Mouse (Mus musculus) MEL (cell line): Measurements from ENCODE around the gene Cdyl. TPM values are rescaled to one million over a fixed set of nuclear protein-coding genes. Genes with fewer than 3 reads are reported as not detected.

Experiments used
- DNase-seq: peaks from one replicate; pipeline ENCODE4 v3.0.0; 2011; ENCODE audit warnings: low read depth, low spot score
- H3K27ac ChIP-seq: 2 replicates; pipeline ENCODE4 v1.5.1; 2012; ENCODE audit warnings: low read depth, mild to moderate bottlenecking, control low read depth, low read length, moderate library complexity; ENCODE audit not compliant: control insufficient read depth
- H3K27me3 ChIP-seq, 2 experiments: fragments of 150-350 bp in 1 of 2; sonication (generic) in 1 of 2; 2 replicates each; pipeline ENCODE4 v1.6.1; 2012; ENCODE audit warnings: low read length in 2 of 2, mild to moderate bottlenecking in 2 of 2, improper control_type of control experiment in 1 of 2, moderate library complexity in 1 of 2; ENCODE audit not compliant: insufficient read depth in 2 of 2, control insufficient read depth in 1 of 2
- H3K36me3 ChIP-seq, 2 experiments: 2 replicates each; pipeline ENCODE4 v1.6.1; 2012 to 2014; ENCODE audit warnings: low read length in 2 of 2, improper control_type of control experiment in 1 of 2, inconsistent platforms in 1 of 2, mild to moderate bottlenecking in 1 of 2; ENCODE audit not compliant: insufficient read depth in 2 of 2, control insufficient read depth in 1 of 2
- H3K4me1 ChIP-seq, 2 experiments: fragments of 150-350 bp in 1 of 2; sonication (generic) in 1 of 2; 2 replicates each; pipeline ENCODE4 v1.6.1; 2012; ENCODE audit warnings: low read length in 2 of 2, improper control_type of control experiment in 1 of 2, mild to moderate bottlenecking in 1 of 2; ENCODE audit not compliant: insufficient read depth in 2 of 2, control insufficient read depth in 1 of 2
- H3K4me3 ChIP-seq, 2 experiments: fragments of 150-350 bp in 1 of 2; sonication (generic) in 1 of 2; 2 replicates each; pipeline ENCODE4 v1.5.1; 2012; ENCODE audit warnings: low read depth in 2 of 2, low read length in 2 of 2, mild to moderate bottlenecking in 2 of 2, moderate library complexity in 2 of 2, control low read depth in 1 of 2, improper control_type of control experiment in 1 of 2; ENCODE audit not compliant: control insufficient read depth in 1 of 2, insufficient read depth in 1 of 2
- H3K79me2 ChIP-seq: 2 replicates; pipeline ENCODE4 v1.6.1; 2012; ENCODE audit warnings: mild to moderate bottlenecking, low read length, moderate library complexity; ENCODE audit not compliant: control insufficient read depth, poor library complexity, insufficient read depth
- H3K9ac ChIP-seq: 2 replicates; pipeline ENCODE4 v1.6.1; 2012; ENCODE audit warnings: low read depth, mild to moderate bottlenecking, control low read depth, low read length, moderate library complexity; ENCODE audit not compliant: control insufficient read depth, poor library complexity, severe bottlenecking
- H3K9me3 ChIP-seq: fragments of 150-350 bp; sonication (generic); replicated peaks from 2 replicates; pipeline ENCODE4 v1.6.1; 2012; ENCODE audit warnings: mild to moderate bottlenecking, low read length, improper control_type of control experiment, moderate library complexity; ENCODE audit not compliant: insufficient read depth
- CTCF ChIP-seq, 3 experiments: IDR thresholded peaks in 2 of 3; conservative IDR thresholded peaks in 1 of 3; 2 replicates each; pipeline ENCODE4 v1.5.1; 2011 to 2012; ENCODE audit warnings: low read length in 3 of 3, low read depth in 2 of 3, mild to moderate bottlenecking in 2 of 3, improper control_type of control experiment in 1 of 3, inconsistent platforms in 1 of 3, mixed read lengths in 1 of 3, moderate library complexity in 1 of 3; ENCODE audit not compliant: control insufficient read depth in 1 of 3, insufficient read depth in 1 of 3, poor library complexity in 1 of 3, severe bottlenecking in 1 of 3
- E2F4 ChIP-seq: IDR thresholded peaks from 2 replicates; pipeline ENCODE4 v1.6.1; 2011; ENCODE audit warnings: low read depth, low read length, improper control_type of control experiment, borderline replicate concordance
- ELF1 ChIP-seq: IDR thresholded peaks from 2 replicates; pipeline ENCODE4 v1.6.1; 2014; ENCODE audit warnings: low read depth, mild to moderate bottlenecking, inconsistent platforms, low read length, improper control_type of control experiment, moderate library complexity
- EP300 ChIP-seq, 2 experiments: IDR thresholded peaks; 2 replicates each; pipeline ENCODE4 v1.6.1; 2011; ENCODE audit warnings: improper control_type of control experiment in 2 of 2, low read length in 2 of 2, low read depth in 1 of 2, mild to moderate bottlenecking in 1 of 2
- GATA1 ChIP-seq: IDR thresholded peaks from 2 replicates; pipeline ENCODE4 v1.6.1; 2011; ENCODE audit warnings: low read depth, low read length, improper control_type of control experiment
- MAFK ChIP-seq: IDR thresholded peaks from 2 replicates; pipeline ENCODE4 v1.6.1; 2011; ENCODE audit warnings: low read depth, mild to moderate bottlenecking, low read length, improper control_type of control experiment, borderline replicate concordance
- MAX ChIP-seq: IDR thresholded peaks from 2 replicates; pipeline ENCODE4 v1.6.1; 2011; ENCODE audit warnings: low read length, improper control_type of control experiment
- MAZ ChIP-seq: IDR thresholded peaks from 2 replicates; pipeline ENCODE4 v1.6.1; 2012; ENCODE audit warnings: low read depth, mild to moderate bottlenecking, inconsistent platforms, low read length, improper control_type of control experiment
- MYB ChIP-seq: IDR thresholded peaks from 2 replicates; pipeline ENCODE4 v1.6.1; 2011; ENCODE audit warnings: mild to moderate bottlenecking, low read depth, low read length, improper control_type of control experiment
- NRF1 ChIP-seq: IDR thresholded peaks from 2 replicates; pipeline ENCODE4 v1.6.1; 2014; ENCODE audit warnings: low read depth, mild to moderate bottlenecking, inconsistent platforms, low read length, improper control_type of control experiment, moderate library complexity; ENCODE audit not compliant: poor library complexity, insufficient read depth, severe bottlenecking
- POLR2AphosphoS2 ChIP-seq: IDR thresholded peaks from 2 replicates; pipeline ENCODE4 v1.6.1; 2011; ENCODE audit warnings: low read length, improper control_type of control experiment
- POLR2AphosphoS5 ChIP-seq: IDR thresholded peaks from 2 replicates; pipeline ENCODE4 v1.6.1; 2012; ENCODE audit warnings: low read depth, borderline replicate concordance, mild to moderate bottlenecking, inconsistent platforms, low read length, moderate library complexity, mixed read lengths
- RCOR1 ChIP-seq: IDR thresholded peaks from 2 replicates; pipeline ENCODE4 v1.6.1; 2012; ENCODE audit warnings: low read depth, mild to moderate bottlenecking, inconsistent platforms, low read length, improper control_type of control experiment
- SMC3 ChIP-seq: IDR thresholded peaks from 2 replicates; pipeline ENCODE4 v1.6.1; 2011; ENCODE audit warnings: low read depth, low read length, improper control_type of control experiment
- TAL1 ChIP-seq: IDR thresholded peaks from 2 replicates; pipeline ENCODE4 v1.6.1; 2012; ENCODE audit warnings: mild to moderate bottlenecking, inconsistent platforms, low read length, moderate library complexity, mixed read lengths
- TBP ChIP-seq: IDR thresholded peaks from 2 replicates; pipeline ENCODE4 v1.8.0; 2011; ENCODE audit warnings: low read depth, low read length, improper control_type of control experiment
- ZC3H11A ChIP-seq: IDR thresholded peaks from 2 replicates; pipeline ENCODE4 v1.6.1; 2012; ENCODE audit warnings: low read depth, mild to moderate bottlenecking, inconsistent platforms, low read length, improper control_type of control experiment
- polyA plus RNA-seq, 2 experiments: library from polyadenylated mRNA; stranded (reverse) in 1 of 2; unstranded in 1 of 2; fragments of >175 nt in 1 of 2; fragments of >200 nt in 1 of 2; gene quantifications; 2 replicates each; pipeline versions ENCODE4 v1.2.1 to v1.2.4; 2012; ENCODE audit warnings: low replicate concordance in 2 of 2, low read depth in 1 of 2; ENCODE audit not compliant: insufficient read length in 2 of 2, insufficient read depth in 1 of 2, missing spikeins in 1 of 2
- total RNA-seq: library from RNA; depleted of rRNA; stranded (reverse); fragments of 300-350 nt; gene quantifications from 2 replicates; pipeline ENCODE4 v1.2.3, GENCODE M21; 2012

The Cdyl gene
- total and polyA plus RNA-seq, 3 experiments = 8.9 to 32.2 TPM; not detected in 1

DNA sequence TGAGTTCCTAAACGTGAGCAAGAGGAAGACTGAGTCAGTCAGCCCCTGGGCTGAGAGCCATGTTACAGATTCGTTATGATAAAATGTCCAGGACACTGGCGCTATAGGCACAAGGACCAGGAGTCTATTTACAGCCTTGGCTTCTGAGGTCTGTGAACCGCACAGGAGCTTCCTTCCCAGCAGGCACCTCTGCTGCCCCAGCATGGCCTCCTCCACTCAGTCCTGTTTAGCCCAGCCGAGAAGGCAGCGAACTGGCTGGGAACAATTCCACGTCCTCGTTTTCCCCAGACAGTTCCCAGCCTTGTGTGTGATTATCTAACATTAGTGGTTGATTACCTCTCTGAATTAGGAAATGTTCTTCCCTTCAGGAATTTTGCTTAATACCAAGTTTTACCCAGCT is 201.3 kb downstream of the Cdyl start:
- TF ChIP-seq MAFK (no peak), MYB (no peak), CTCF (IDR thresholded peaks at IDR 0.05 in 2 of 3, conservative IDR thresholded peaks at IDR 0.05 in 1 of 3; ENCODE audit: control insufficient read depth in 1 of 3, insufficient read depth in 1 of 3, low read depth in 2 of 3, low read length in 3 of 3, poor library complexity in 1 of 3, severe bottlenecking in 1 of 3) (no peak), MAX (no peak), TBP (no peak)
- no peak overlapping the region for H3K27ac ChIP-seq
- DNase-seq = no peak
- no peak overlapping the region for H3K9ac ChIP-seq
- H3K36me3 ChIP-seq = peaks cover 0 to 9% of the 10 kb centered on the region in 2 experiments; a peak in 1 of 4 replicates
- no peaks in the 10 kb centered on the region for H3K9me3 ChIP-seq
- H3K4me3 ChIP-seq = no peak overlapping the region
- H3K79me2 ChIP-seq = no peaks in the 10 kb centered on the region
- H3K27me3 ChIP-seq = no peaks in the 10 kb centered on the region
- H3K4me1 ChIP-seq = no peaks in the 10 kb centered on the region

DNA sequence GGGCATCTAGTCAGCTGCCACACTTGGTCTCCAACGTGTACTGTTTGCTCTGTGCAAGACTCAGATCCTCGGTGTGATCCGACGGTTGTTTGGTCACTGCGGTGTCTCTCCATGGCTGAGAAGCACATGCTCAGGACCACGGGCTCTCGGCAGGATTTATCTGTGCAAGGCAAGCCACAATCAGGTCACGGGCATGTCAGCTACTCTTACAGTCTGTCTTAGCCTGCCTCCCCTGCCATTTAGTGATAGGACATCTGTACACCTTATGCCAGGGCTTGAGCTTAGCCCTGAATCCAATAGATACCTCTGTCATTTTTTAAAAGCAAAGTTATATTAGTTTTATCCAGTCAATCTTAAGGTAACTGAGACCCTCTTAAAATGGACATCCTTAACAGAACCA is 211.0 kb downstream of the Cdyl start:
- Histone ChIP-seq H3K9me3 (no peaks in the 10 kb centered on the region), H3K9ac (no peak overlapping the region), H3K4me1 (0 out of 4 replicates have a peak, but pooled peaks cover 0 to 4% of the 10 kb centered on the region in 2 experiments), H3K27ac (no peak overlapping the region), H3K36me3 (peaks cover 0 to 4% of the 10 kb centered on the region in 2 experiments; a peak in 3 of 4 replicates), H3K4me3 (no peak overlapping the region), H3K27me3 (no peaks in the 10 kb centered on the region), H3K79me2 (no peaks in the 10 kb centered on the region)
- TF ChIP-seq TAL1 (no peak), MAZ (no peak), MAX (no peak), ZC3H11A (no peak), POLR2AphosphoS5 (no peak), GATA1 (no peak), ELF1 (no peak), E2F4 (no peak), SMC3 (no peak), POLR2AphosphoS2 (no peak), MAFK (no peak), EP300 (IDR thresholded peaks at IDR 0.05; ENCODE audit: low read depth in 1 of 2, low read length in 2 of 2) (no peak)
- no peak for DNase-seq

DNA sequence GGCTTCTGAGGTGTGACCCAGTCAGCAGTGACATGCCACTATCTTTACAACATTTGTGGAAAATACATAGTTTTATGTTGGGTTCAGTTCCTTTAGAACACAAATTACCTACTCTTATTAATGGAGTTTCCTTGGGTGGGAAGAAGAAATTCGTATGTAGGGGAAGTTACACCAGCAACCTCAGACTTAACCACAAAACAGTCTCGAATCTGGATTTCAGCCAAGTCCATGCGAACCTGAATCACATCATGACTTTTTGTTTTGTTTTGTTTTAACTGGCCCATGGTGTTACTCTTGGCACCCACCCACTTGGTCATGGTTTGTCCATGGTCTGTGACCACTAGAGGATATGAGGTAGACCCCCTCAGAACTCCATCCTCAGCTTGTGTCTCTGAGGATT is 211.5 kb downstream of the Cdyl start:
- 0 out of 4 replicates have a peak, but pooled peaks cover 0 to 4% of the 10 kb centered on the region in 2 experiments for H3K4me1 ChIP-seq
- H3K79me2 ChIP-seq = no peaks in the 10 kb centered on the region
- no peaks in the 10 kb centered on the region for H3K9me3 ChIP-seq
- TF ChIP-seq NRF1 = no peak
- TF ChIP-seq RCOR1 = 0 out of 2 replicates have a peak, but pooled peaks have one; percentile 42
- peaks cover 0 to 4% of the 10 kb centered on the region in 2 experiments; a peak in 3 of 4 replicates for H3K36me3 ChIP-seq
- H3K4me3 ChIP-seq = no peak overlapping the region
- DNase-seq = peak; percentile 73
- H3K27me3 ChIP-seq = no peaks in the 10 kb centered on the region
- no peak overlapping the region for H3K27ac ChIP-seq
- H3K9ac ChIP-seq = no peak overlapping the region
